Mouse (Mus musculus) E14TG2a.4 (cell line): ENCODE data around the gene Gltp.

Source experiments
- H3K27me3 ChIP-seq: 2 replicates; pipeline ENCODE4 v1.6.1; 2014; ENCODE audit warnings: low read length, control low read depth; ENCODE audit not compliant: insufficient read depth
- H3K36me3 ChIP-seq: 2 replicates; pipeline ENCODE4 v1.6.1; 2014; ENCODE audit warnings: low read length, control low read depth; ENCODE audit not compliant: insufficient read depth
- H3K4me1 ChIP-seq: replicated peaks from 2 replicates; pipeline ENCODE4 v1.6.1; 2014; ENCODE audit warnings: low read depth, low read length, control low read depth
- H3K4me3 ChIP-seq: replicated peaks from 2 replicates; pipeline ENCODE4 v1.5.1; 2014; ENCODE audit warnings: mild to moderate bottlenecking, low read length
- H3K9me3 ChIP-seq: 2 replicates; pipeline ENCODE4 v1.6.1; 2014; ENCODE audit warnings: low read length, control low read depth
- CTCF ChIP-seq: conservative IDR thresholded peaks from 2 replicates; pipeline ENCODE4 v1.5.1; 2014; ENCODE audit warnings: low read length
- NANOG ChIP-seq: IDR thresholded peaks from 2 replicates; pipeline ENCODE4 v1.6.1; 2014; ENCODE audit warnings: borderline replicate concordance, low read length, mixed read lengths
- POU5F1 ChIP-seq: IDR thresholded peaks from 2 replicates; pipeline ENCODE4 v1.6.1; 2014; ENCODE audit warnings: low read length, borderline replicate concordance

Gene Gltp

DNA sequence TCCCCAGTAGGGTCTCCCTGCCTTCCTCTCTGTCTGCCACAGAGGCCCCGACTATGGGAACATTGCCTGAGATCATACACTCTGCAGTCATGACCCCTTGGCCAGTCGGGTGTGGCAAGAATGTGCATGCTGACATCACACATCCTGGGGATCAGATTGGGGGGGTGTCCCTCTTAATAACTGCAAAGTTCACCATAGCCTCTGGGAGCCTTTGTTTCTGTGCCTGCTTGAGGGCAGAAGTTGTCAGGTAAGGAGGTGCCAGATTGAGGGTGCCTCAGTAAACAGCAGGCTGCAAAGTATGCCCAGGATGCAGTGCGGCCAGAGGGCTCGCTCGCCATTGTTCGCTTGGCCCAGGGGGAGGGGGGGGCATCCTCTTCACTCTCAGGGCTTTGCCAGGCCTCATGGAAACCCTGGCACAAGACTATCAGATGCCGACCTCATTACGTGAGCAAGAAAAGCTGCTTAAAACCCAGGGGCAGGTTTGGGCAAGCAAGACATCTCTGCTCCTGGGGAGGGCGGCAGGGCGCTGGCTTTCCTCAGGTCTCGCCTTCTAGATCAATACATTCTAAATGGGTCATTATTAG is 42.0 kb downstream of the Gltp start:
- no peaks in the 10 kb centered on the region for H3K36me3 ChIP-seq
- no peaks in the 10 kb centered on the region for H3K9me3 ChIP-seq
- H3K27me3 ChIP-seq: peaks cover 30% of the 10 kb centered on the region
- H3K4me1 ChIP-seq: peaks cover 50% of the 10 kb centered on the region
- H3K4me3 ChIP-seq: no peak overlapping the region
- TF ChIP-seq POU5F1: no peak
- TF ChIP-seq CTCF: no peak
- TF ChIP-seq NANOG: no peak

GRCm38 (mm10) chr5:114647211-114647974 is 43.4 kb downstream of the Gltp start:
- peaks cover 19% of the 10 kb centered on the region for H3K27me3 ChIP-seq
- peak overlapping the region; percentile 76 for H3K4me3 ChIP-seq
- H3K4me1 ChIP-seq: peaks cover 50% of the 10 kb centered on the region
- TF ChIP-seq NANOG: no peak
- no peak for TF ChIP-seq POU5F1
- no peak for TF ChIP-seq CTCF
- no peaks in the 10 kb centered on the region for H3K9me3 ChIP-seq
- no peaks in the 10 kb centered on the region for H3K36me3 ChIP-seq

DNA sequence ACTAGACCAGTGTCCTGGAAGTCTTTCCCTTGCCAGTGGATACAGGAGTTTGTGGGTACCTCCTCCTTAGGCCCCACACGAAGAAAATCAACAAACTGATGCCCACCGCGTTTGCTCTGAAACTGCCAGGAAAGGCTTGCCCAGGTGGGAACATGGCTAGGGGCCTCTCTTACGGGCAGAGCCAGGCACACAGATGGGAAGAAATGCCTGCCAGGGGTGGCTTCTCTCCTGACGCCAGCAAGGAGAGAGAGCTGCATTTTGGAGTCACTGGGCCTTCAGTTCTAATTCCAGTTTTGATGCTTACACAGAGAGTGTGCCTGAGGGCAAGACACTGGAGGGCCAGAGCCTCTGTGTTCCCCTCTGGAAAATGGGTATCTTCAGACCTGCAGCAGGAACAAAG is 44.9 kb downstream of the Gltp start:
- H3K4me3 ChIP-seq: no peak overlapping the region
- TF ChIP-seq CTCF: no peak
- no peak for TF ChIP-seq POU5F1
- no peak for TF ChIP-seq NANOG

DNA sequence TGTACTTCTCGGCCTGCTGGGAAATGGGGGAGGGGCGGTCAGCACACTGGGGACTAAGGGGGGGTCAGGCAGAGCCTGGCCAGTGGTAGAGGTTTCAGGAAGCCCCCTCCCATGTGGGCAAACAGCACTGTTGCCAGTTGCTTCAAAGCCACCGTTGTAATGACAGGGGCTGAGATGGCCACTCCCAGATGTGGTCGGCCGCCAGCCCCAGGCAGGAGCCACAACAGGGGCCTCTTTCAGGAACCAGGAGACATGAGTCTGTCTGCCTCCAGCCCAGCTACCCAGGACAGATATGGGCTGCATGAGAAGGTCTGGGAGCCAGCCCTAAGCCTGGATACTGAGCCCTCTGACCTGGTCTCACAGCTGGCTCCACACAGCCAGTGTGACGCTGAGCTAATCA is 45.9 kb downstream of the Gltp start:
- Histone ChIP-seq H3K4me1 (peaks cover 47% of the 10 kb centered on the region), H3K27me3 (peaks cover 25% of the 10 kb centered on the region), H3K9me3 (no peaks in the 10 kb centered on the region), H3K4me3 (no peak overlapping the region), H3K36me3 (no peaks in the 10 kb centered on the region)
- TF ChIP-seq POU5F1: no peak
- no peak for TF ChIP-seq NANOG
- TF ChIP-seq CTCF: no peak

More for the DNA sequence above, 44.9 kb downstream of the Gltp start:
- Histone ChIP-seq H3K9me3 (no peaks in the 10 kb centered on the region), H3K27me3 (peaks cover 24% of the 10 kb centered on the region), H3K36me3 (no peaks in the 10 kb centered on the region), H3K4me1 (peaks cover 45% of the 10 kb centered on the region)

- Histone ChIP-seq H3K36me3 (no peaks in the 10 kb centered on the region), H3K4me3 (no peak overlapping the region), H3K9me3 (no peaks in the 10 kb centered on the region), H3K27me3 (peaks cover 50% of the 10 kb centered on the region), H3K4me1 (peaks cover 30% of the 10 kb centered on the region)
- TF ChIP-seq POU5F1: no peak
- no peak for TF ChIP-seq NANOG
- no peak for TF ChIP-seq CTCF
Measured at GRCm38 (mm10) chr5:114640809-114641208, 50.0 kb downstream of the Gltp start.

DNA sequence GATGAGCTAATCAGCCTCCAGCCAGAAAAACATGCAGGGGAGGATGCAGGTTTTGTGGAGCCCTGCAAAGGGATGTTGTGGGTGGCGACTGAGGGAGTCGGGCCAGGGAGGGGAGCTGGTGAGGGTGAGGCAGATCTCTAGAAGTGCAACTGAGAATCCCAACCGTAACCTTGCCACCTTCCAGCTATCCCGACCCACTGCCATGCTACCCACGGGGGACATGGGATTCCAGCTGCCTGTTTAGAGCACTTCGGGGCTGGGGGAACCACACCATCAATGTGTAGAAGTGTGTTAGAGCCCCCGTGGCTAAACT is 51.2 kb downstream of the Gltp start:
- peaks cover 35% of the 10 kb centered on the region for H3K4me1 ChIP-seq
- no peaks in the 10 kb centered on the region for H3K36me3 ChIP-seq
- H3K4me3 ChIP-seq: 0 out of 2 replicates have a peak overlapping the region, but pooled peaks have one; percentile 35
- peaks cover 60% of the 10 kb centered on the region for H3K27me3 ChIP-seq
- TF ChIP-seq CTCF (no peak), NANOG (no peak), POU5F1 (no peak)
- no peaks in the 10 kb centered on the region for H3K9me3 ChIP-seq

- Histone ChIP-seq H3K36me3 (no peaks in the 10 kb centered on the region), H3K27me3 (peaks cover 60% of the 10 kb centered on the region), H3K4me1 (peaks cover 37% of the 10 kb centered on the region), H3K4me3 (0 out of 2 replicates have a peak overlapping the region, but pooled peaks have one; percentile 35), H3K9me3 (no peaks in the 10 kb centered on the region)
- TF ChIP-seq NANOG (no peak), CTCF (peak; percentile 98), POU5F1 (no peak)
Measured at GRCm38 (mm10) chr5:114638769-114639644, 51.8 kb downstream of the Gltp start.

DNA sequence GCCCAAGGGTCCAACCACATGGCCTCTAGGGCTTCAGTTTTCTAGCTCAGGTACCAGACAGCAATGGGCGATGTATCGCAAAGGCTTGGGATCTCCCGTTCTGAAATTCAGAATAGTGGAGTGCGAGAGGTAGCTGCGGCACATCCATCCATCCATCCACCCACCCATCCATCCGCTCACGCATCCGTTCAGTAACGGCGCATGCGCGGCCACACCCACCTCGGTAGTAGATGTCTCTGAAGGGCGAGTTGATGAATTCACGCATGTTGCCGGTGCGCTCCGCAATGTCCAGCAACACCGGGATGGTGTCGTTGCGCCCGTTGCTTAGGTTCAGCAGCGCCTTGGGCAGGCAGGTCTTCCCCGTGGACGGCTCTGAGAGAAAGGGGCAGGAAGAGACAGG is 54.7 kb downstream of the Gltp start:
- peak overlapping the region; percentile 69 for H3K4me3 ChIP-seq
- H3K27me3 ChIP-seq: peaks cover 48% of the 10 kb centered on the region
- H3K4me1 ChIP-seq: peaks cover 39% of the 10 kb centered on the region
- H3K9me3 ChIP-seq: no peaks in the 10 kb centered on the region
- no peaks in the 10 kb centered on the region for H3K36me3 ChIP-seq
- no peak for TF ChIP-seq NANOG
- no peak for TF ChIP-seq POU5F1
- no peak for TF ChIP-seq CTCF
